Mouse (Mus musculus): ENCODE results near the gene Tle2.

DNA sequence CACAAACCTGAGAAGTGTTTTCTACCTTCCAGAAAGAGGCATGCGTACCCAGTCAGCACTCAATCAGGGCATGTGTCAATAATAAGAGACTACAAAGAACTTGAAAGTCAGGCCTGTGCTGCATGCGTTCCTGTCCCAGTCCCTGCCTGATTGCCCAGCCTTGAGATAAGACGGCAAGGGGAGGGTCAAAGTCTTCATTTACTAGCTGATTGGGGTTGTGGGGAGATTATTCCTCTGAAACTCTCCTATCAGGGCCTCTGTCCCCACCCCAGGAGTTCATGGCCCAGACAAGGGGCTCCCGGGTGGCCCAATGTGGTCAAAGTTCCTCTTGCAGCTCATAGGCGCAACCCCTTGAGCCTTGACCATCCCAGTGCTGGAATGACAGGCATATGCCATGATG, 28.0 kb upstream of the Tle2 start:
- TF ChIP-seq CTCF (IDR thresholded peaks at IDR 0.05; ENCODE audit: low read depth) (no peak), EP300 (IDR thresholded peaks at IDR 0.05; ENCODE audit: low read depth) (no peak)

All from liver, postnatal 0 days (tissue).